Mouse (Mus musculus): ENCODE results near the gene Olfr18. TPM values are rescaled to one million over a fixed set of nuclear protein-coding genes. Genes with fewer than 3 reads are reported as not detected.

Gene Olfr18
- polyA plus RNA-seq, 1 experiment from 2014 or later: not detected

Other genes starting within 250 kb of the Olfr18 start
- gene Olfr868, start 237.5 kb downstream of the Olfr18 start, polyA plus RNA-seq (2016; fragmentation: Nextera tagmentation; extraction: Ambion mirVana): not detected in 2 replicates
- not detected in 2 replicates for gene Olfr869, start 207.1 kb downstream of the Olfr18 start, polyA plus RNA-seq (2016; fragmentation: Nextera tagmentation; extraction: Ambion mirVana)
- not detected in 2 replicates for gene Olfr870, start 162.0 kb downstream of the Olfr18 start, polyA plus RNA-seq (2016; fragmentation: Nextera tagmentation; extraction: Ambion mirVana)
- gene Olfr871, start 123.9 kb downstream of the Olfr18 start, polyA plus RNA-seq (2016; fragmentation: Nextera tagmentation; extraction: Ambion mirVana): not detected in 2 replicates
- gene Olfr872, start 99.0 kb downstream of the Olfr18 start, polyA plus RNA-seq (2016; fragmentation: Nextera tagmentation; extraction: Ambion mirVana): not detected in 2 replicates
- not detected in 2 replicates for gene Olfr39, start 53.7 kb downstream of the Olfr18 start, polyA plus RNA-seq (2016; fragmentation: Nextera tagmentation; extraction: Ambion mirVana)
- not detected in 2 replicates for gene Olfr873, start 37.6 kb downstream of the Olfr18 start, polyA plus RNA-seq (2016; fragmentation: Nextera tagmentation; extraction: Ambion mirVana)
- 13.7 and 16.1 TPM in 2 replicates for gene Zfp560, start 49.1 kb upstream of the Olfr18 start, polyA plus RNA-seq (2016; fragmentation: Nextera tagmentation; extraction: Ambion mirVana)
- gene Zfp26, start 124.1 kb upstream of the Olfr18 start, polyA plus RNA-seq (2016; fragmentation: Nextera tagmentation; extraction: Ambion mirVana): 8.5 TPM in 2 replicates
- 8.2 and 8.7 TPM in 2 replicates for gene Zfp426, start 156.7 kb upstream of the Olfr18 start, polyA plus RNA-seq (2016; fragmentation: Nextera tagmentation; extraction: Ambion mirVana)
- 27.1 and 27.8 TPM in 2 replicates for gene Zfp266, start 185.3 kb upstream of the Olfr18 start, polyA plus RNA-seq (2016; fragmentation: Nextera tagmentation; extraction: Ambion mirVana)
- gene Zfp846, start 245.2 kb upstream of the Olfr18 start, polyA plus RNA-seq (2016; fragmentation: Nextera tagmentation; extraction: Ambion mirVana): 3.5 and 4.4 TPM in 2 replicates

Data from liver, embryonic 12.5 days (tissue).